Mouse (Mus musculus) urinary bladder, postnatal 10 days (tissue): ENCODE results near the gene Armc9.

Experiments used
- DNase-seq: peaks from one replicate; pipeline ENCODE4 v3.0.0; 2022; ENCODE audit warnings: low spot score

Armc9 gene

DNA sequence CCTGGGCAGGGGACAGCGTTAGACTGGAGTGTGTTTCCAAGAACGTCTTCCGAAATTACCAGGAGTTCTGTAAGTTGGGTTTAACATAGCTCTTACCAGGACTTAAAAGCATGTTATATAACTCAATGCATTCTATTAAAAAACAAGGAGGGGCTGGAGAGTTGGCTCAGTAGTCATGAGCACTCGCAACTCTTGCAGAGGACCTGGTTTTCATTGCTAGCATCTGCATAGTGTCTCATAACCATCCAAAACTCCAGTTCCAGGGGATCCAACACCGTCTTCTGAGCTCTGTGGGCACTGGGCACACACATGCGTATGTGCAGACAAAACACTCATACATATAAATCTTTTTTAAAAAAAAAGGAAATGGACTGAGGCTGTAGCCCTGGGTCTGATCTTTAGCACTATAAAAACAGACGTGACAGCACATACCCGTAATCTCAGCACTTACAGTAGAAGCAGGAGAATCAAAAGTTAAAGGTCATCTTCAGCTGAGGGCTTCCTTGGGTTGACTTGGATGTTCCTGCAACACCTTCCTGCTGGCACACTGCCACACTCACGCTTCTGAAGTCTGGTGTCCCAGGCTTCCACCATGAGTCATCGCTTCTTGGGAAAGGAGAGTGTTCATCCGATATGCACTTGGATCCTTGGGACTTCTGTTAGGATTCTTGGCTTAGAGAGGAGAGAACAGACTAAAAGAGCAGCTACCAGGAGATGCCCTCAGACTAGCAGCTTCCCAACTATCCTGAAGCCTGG is 127.4 kb downstream of the Armc9 start:
- no peak for DNase-seq

GRCm38 (mm10) chr1:86284101-86284500 is 129.5 kb downstream of the Armc9 start:
- no peak for DNase-seq

DNA sequence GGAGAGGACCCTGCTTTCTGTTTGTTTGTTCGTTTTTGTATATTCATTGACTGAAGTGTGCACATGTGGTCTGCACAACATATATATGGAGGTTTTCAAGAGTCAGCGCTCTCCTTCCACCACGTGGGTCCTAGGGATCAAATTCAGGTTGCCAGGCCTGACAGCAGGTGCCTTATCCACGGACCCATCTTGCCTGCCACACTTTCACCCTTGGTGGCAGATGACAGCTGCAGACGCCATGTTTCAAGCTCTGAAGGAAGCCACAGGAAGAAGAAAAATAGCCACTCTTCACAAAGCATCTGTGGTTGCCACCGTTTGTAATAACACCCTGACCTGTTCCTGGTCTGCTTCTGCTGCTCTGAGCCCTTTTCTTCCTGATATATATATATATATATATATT is 130.7 kb downstream of the Armc9 start:
- DNase-seq = no peak

DNA sequence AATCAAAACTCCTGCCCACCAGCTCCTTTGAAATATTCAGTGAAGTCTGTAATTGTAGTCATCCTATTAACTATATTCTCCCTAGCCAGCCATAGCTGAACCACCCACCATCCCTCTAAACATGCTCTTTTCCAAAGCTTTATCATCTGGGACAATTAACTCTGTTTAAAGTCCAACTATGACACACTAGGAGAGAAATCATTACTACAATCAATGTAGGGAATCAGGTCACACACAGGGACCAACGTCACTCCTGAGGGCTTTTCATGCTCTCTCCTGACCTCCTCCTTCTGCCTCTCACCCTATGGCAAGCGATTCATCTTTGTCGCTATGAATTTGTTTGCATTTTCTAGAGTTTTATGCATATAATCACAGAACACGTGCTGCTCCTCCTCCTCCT is 132.9 kb downstream of the Armc9 start:
- DNase-seq = no peak

GRCm38 (mm10) chr1:86290452-86290851 is 135.9 kb downstream of the Armc9 start:
- no peak for DNase-seq

DNA sequence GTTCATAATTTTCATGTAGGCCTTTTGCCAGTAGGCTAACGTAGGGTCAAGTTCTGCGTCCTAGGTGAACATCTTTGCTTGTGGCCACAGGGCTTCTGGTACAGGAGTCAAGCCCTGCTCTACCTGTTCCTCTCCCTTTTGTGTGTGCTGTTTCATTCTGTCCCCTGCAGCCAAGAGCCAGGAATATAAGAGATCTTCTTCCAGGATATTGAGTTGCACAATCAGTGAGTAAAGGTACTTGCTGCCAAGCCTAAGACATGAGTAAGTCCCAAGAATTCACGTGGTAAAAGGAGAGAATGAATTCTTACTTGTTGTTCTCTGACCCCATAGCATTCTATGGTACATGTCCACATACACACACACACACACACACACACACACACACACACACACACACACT is 138.5 kb downstream of the Armc9 start:
- DNase-seq = no peak

GRCm38 (mm10) chr1:86293868-86294267 is 139.3 kb downstream of the Armc9 start:
- no peak for DNase-seq

GRCm38 (mm10) chr1:86294472-86294871 is 139.9 kb downstream of the Armc9 start:
- no peak for DNase-seq

GRCm38 (mm10) chr1:86300093-86300492 is 145.5 kb downstream of the Armc9 start:
- no peak for DNase-seq

DNA sequence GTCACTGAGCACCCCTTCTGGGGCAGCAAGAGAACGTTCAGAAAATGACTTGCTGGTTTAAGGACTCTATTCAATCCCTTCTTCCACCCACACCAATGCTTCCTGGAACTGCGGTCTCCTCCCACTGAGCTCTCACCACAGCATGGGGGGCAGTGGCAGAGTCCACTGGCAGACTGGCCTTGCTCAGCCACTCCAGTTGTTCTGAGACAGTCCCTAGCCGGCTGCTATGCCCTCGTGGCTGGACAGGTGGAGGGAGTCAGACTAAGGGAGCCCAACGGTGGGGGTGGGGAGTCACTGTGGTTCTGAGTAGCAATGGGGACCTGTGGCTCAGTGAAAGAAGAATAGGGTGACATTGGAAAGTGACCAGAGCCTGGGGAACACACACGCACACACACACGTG is 146.2 kb downstream of the Armc9 start:
- no peak for DNase-seq

GRCm38 (mm10) chr1:86301221-86302091 is 146.9 kb downstream of the Armc9 start:
- no peak for DNase-seq

GRCm38 (mm10) chr1:86302532-86302931 is 148.0 kb downstream of the Armc9 start, which contains the start of gene B3gnt7:
Gene B3gnt7 (plus strand): TSS chr1:86302832.
- no peak for DNase-seq

GRCm38 (mm10) chr1:86303063-86303872 is 148.7 kb downstream of the Armc9 start:
- DNase-seq = no peak

- DNase-seq = no peak
These were observed 149.3 kb downstream of the Armc9 start for GRCm38 (mm10) chr1:86303873-86304250.

DNA sequence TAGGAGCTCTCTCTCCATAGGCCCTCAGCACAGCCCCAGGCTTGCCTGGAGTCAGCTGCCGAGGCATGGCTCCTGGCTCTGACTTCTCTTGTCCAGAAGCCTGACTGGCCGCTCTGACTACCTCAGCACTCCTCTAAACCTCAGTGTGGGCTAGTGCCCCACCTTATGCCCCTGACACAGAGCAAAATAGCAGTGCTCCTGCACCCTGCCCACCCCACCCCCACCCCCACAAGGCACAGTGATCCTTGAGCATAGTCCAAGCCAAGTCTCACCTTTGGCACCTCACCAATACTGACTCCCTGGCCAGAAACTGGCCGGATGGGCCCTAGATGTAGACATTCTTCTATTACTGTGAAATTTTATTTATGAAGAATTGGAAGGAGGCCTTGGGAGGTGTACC is 152.1 kb downstream of the Armc9 start:
- no peak for DNase-seq

DNA sequence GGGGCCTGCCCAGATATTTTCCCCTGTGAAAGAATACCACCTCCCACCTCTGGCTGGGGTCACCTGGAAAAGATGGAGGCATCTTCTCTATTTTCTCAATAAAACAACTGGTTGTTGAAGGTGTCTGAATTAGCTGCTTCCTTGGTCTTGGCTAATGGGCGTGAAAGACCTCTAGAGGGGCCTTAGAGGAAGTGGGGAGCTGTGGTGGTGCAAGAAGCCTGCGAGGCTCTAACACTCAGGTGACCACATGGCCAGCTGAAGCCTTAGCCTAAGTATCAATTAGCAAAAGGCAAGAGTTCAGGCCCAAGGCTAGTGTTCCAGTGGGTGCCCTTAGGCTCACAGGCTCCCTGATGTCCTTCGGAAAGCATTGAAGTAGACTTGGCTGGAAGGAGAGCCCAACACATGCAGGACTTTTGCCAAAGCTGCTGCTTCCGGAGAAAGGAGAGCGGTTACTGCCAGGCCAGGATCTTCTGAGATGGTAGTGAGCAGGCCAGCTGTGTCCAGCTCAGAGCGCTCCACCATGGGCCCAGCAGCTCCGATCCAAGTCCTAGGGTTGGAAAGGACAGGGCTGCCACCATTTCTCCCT is 152.7 kb downstream of the Armc9 start:
- no peak for DNase-seq

GRCm38 (mm10) chr1:86307871-86308641 is 153.5 kb downstream of the Armc9 start:
- DNase-seq = no peak

GRCm38 (mm10) chr1:86309270-86309833 is 154.8 kb downstream of the Armc9 start:
- DNase-seq = no peak

- no peak for DNase-seq
These were observed 156.1 kb downstream of the Armc9 start for GRCm38 (mm10) chr1:86310536-86311310.

- DNase-seq = no peak
These were observed 157.0 kb downstream of the Armc9 start for GRCm38 (mm10) chr1:86311467-86312005.
